Comparison of ENCODE assay signal across 34 mouse cellular contexts in genomic region chrX:112680605-112681004, GRCm38 (mm10). TPM values are rescaled to one million over a fixed set of nuclear protein-coding genes. Genes with fewer than 3 reads are reported as not detected.
A peak's percentile ranks its signal among the peaks of the same experiment; 100 is the strongest.
DNase-seq lines count a peak whose midpoint lies in the region; ATAC-seq and TF ChIP-seq lines count a peak whose summit lies in the region.
"Had no signal": no experiment of that assay in that cellular context is flagged by ENCODE, and none has a peak within 500 bp of the region (broad histone marks: within the 10 kb centered on the region; RNA-seq: fewer than 3 reads in every experiment).

No protein-coding gene starts in this region.

- no peaks in the 10 kb centered on the region for H3K9me3 ChIP-seq in liver, embryonic 11.5 days (ENCODE audit: control insufficient read depth, low read length)
- no peaks in the 10 kb centered on the region for H3K9me3 ChIP-seq in lung, postnatal 0 days (ENCODE audit: low read length)
- no peaks in the 10 kb centered on the region for H3K9me3 ChIP-seq in liver, embryonic 14.5 days (ENCODE audit: control insufficient read depth, low read length)
- H3K9me3 ChIP-seq: embryonic facial prominence, embryonic 10.5 days; embryonic facial prominence, embryonic 15.5 days; forebrain, embryonic 12.5 days; heart, embryonic 10.5 days; heart, embryonic 15.5 days; limb, embryonic 13.5 days; megakaryocyte, embryonic 14.5 days; neural tube, embryonic 15.5 days had no signal

- H3K4me1 ChIP-seq in liver, embryonic 11.5 days (replicated peaks; ENCODE audit: control insufficient read depth, insufficient read depth, low read length): no peaks in the 10 kb centered on the region
- H3K4me1 ChIP-seq in lung, postnatal 0 days (ENCODE audit: insufficient read depth, low read depth, low read length): no peaks in the 10 kb centered on the region
- H3K4me1 ChIP-seq in lung, adult 2 months (ENCODE audit: control insufficient read depth, insufficient read depth, low read length): no peaks in the 10 kb centered on the region
- H3K4me1 ChIP-seq in liver, embryonic 14.5 days (replicated peaks; ENCODE audit: control insufficient read depth in 2 of 2, insufficient read depth in 2 of 2, low read length in 1 of 2): no peaks in the 10 kb centered on the region
- H3K4me1 ChIP-seq: embryonic facial prominence, embryonic 10.5 days; embryonic facial prominence, embryonic 15.5 days; forebrain, embryonic 12.5 days; heart, embryonic 10.5 days; heart, embryonic 15.5 days; limb, embryonic 13.5 days; neural tube, embryonic 15.5 days had no signal

- H3K27ac ChIP-seq in liver, embryonic 11.5 days (ENCODE audit: low read depth, low read length): no peak overlapping the region
- no peak overlapping the region for H3K27ac ChIP-seq in lung, postnatal 0 days (ENCODE audit: low read length)
- H3K27ac ChIP-seq in liver, embryonic 14.5 days: no peak overlapping the region
- H3K27ac ChIP-seq: embryonic facial prominence, embryonic 10.5 days; embryonic facial prominence, embryonic 15.5 days; forebrain, embryonic 12.5 days; heart, embryonic 10.5 days; heart, embryonic 15.5 days; layer of hippocampus, adult 2 months; limb, embryonic 13.5 days; neural tube, embryonic 15.5 days had no signal

- intact Hi-C loops in gastrocnemius, postnatal 36 days (cut with DNase I): no loop called here

- WGBS in liver, embryonic 11.5 days: 35% methylated on average over 5 of the region's 5 CpGs
- WGBS in lung, postnatal 0 days: 23% methylated on average over 5 of the region's 5 CpGs
- 54% methylated on average over 5 of the region's 5 CpGs for WGBS in lung, adult 2 months
- WGBS in liver, embryonic 14.5 days (ENCODE audit: insufficient replicate concordance): 17% methylated on average over 5 of the region's 5 CpGs

- no peaks in the 10 kb centered on the region for H3K27me3 ChIP-seq in liver, embryonic 11.5 days (replicated peaks; ENCODE audit: control insufficient read depth, insufficient read depth, low read length)
- H3K27me3 ChIP-seq in lung, postnatal 0 days (replicated peaks; ENCODE audit: insufficient read depth, low read length): no peaks in the 10 kb centered on the region
- H3K27me3 ChIP-seq in liver, embryonic 14.5 days (ENCODE audit: control insufficient read depth, insufficient read depth, low read length): no peaks in the 10 kb centered on the region
- H3K27me3 ChIP-seq: embryonic facial prominence, embryonic 15.5 days; forebrain, embryonic 12.5 days; heart, embryonic 15.5 days; limb, embryonic 13.5 days; megakaryocyte, embryonic 14.5 days; neural tube, embryonic 15.5 days had no signal

- TF ChIP-seq CTCF in lung, postnatal 0 days (IDR thresholded peaks at IDR 0.05): no peak
- TF ChIP-seq CTCF in lung, adult 2 months (IDR thresholded peaks at IDR 0.05; ENCODE audit: insufficient read depth, low read length): no peak
- no peak for TF ChIP-seq CTCF in liver, embryonic 14.5 days (IDR thresholded peaks at IDR 0.05; ENCODE audit: low read depth)

- H3K4me3 ChIP-seq in liver, embryonic 11.5 days (ENCODE audit: low read depth, low read length): no peak overlapping the region
- H3K4me3 ChIP-seq in lung, postnatal 0 days (ENCODE audit: low read depth, low read length): no peak overlapping the region
- H3K4me3 ChIP-seq in lung, adult 2 months (replicated peaks; ENCODE audit: extremely low read depth, low read depth, low read length): no peak overlapping the region
- H3K4me3 ChIP-seq in liver, embryonic 14.5 days (ENCODE audit: insufficient read depth in 1 of 2, low read depth in 2 of 2, low read length in 2 of 2): no peak overlapping the region
- H3K4me3 ChIP-seq: embryonic facial prominence, embryonic 10.5 days; embryonic facial prominence, embryonic 15.5 days; forebrain, embryonic 12.5 days; heart, embryonic 10.5 days; heart, embryonic 15.5 days; layer of hippocampus, adult 2 months; limb, embryonic 13.5 days; megakaryocyte, embryonic 14.5 days; neural tube, embryonic 15.5 days had no signal

- no peak for DNase-seq in liver, embryonic 11.5 days (ENCODE audit: low spot score)
- DNase-seq in liver: no peak
- DNase-seq in lung, postnatal 0 days (ENCODE audit: low spot score): peak; percentile 10
- DNase-seq in lung, adult 2 months: no peak
- DNase-seq in liver, embryonic 14.5 days (ENCODE audit: low read depth in 3 of 3, low spot score in 3 of 3): peak in 1 of 3 experiments; percentile 0
- peak; percentile 18 for DNase-seq in yolk sac, embryonic 10.5 days (ENCODE audit: low spot score)
- no peak for DNase-seq in gastrocnemius, postnatal 36 days
- DNase-seq: adrenal gland, adult 8-10 months; cerebellum, adult 9-10 months; forebrain, postnatal 0 days; kidney, adult 18-20 months; kidney, postnatal 36 days; midbrain, embryonic 14.5 days; retina, postnatal 1 day; spleen, adult 18-20 months; thymus, adult 18-20 months; thymus, postnatal 25 days had no signal

- peak; percentile 78 for ATAC-seq in liver, embryonic 11.5 days (replicated peaks; ENCODE audit: low FRiP score)
- ATAC-seq in lung, postnatal 0 days: peak; percentile 72
- peak; percentile 65 for ATAC-seq in liver, embryonic 14.5 days (ENCODE audit: insufficient read depth)
- no peak for ATAC-seq in CD4-positive, CD25-positive, alpha-beta regulatory T cell, adult 4 months
- ATAC-seq: activated CD4-positive, CD25-positive, alpha-beta regulatory T cell, adult 4 months; forebrain, postnatal 0 days; hindbrain, embryonic 16.5 days had no signal

- H3K4me2 ChIP-seq in liver, embryonic 11.5 days: no peak overlapping the region
- H3K4me2 ChIP-seq in lung, postnatal 0 days (replicated peaks; ENCODE audit: low read depth, low read length): no peak overlapping the region
- no peak overlapping the region for H3K4me2 ChIP-seq in liver, embryonic 14.5 days (ENCODE audit: low read depth)
- H3K4me2 ChIP-seq: embryonic facial prominence, embryonic 15.5 days; forebrain, embryonic 12.5 days; heart, embryonic 15.5 days; limb, embryonic 13.5 days; neural tube, embryonic 15.5 days had no signal

- peak; percentile 25; the same call in 1 of the 2 replicates for TF ChIP-seq EP300 in lung, postnatal 0 days (IDR thresholded peaks at IDR 0.05)
- peak; percentile 28 for TF ChIP-seq EP300 in liver, embryonic 14.5 days (IDR thresholded peaks at IDR 0.05; ENCODE audit: low read depth)

- no peak overlapping the region for H3K9ac ChIP-seq in liver, embryonic 11.5 days (ENCODE audit: low read depth, low read length)
- no peak overlapping the region for H3K9ac ChIP-seq in lung, postnatal 0 days (replicated peaks; ENCODE audit: low read depth)
- no peak overlapping the region for H3K9ac ChIP-seq in liver, embryonic 14.5 days (replicated peaks)
- H3K9ac ChIP-seq: embryonic facial prominence, embryonic 15.5 days; forebrain, embryonic 12.5 days; forebrain, postnatal 0 days; heart, embryonic 15.5 days; limb, embryonic 13.5 days; neural tube, embryonic 15.5 days had no signal

- TF ChIP-seq POLR2A in lung, adult 2 months (IDR thresholded peaks at IDR 0.05; ENCODE audit: borderline replicate concordance, extremely low read depth, low read depth, low read length): no peak

- no peaks in the 10 kb centered on the region for H3K36me3 ChIP-seq in liver, embryonic 11.5 days (ENCODE audit: control insufficient read depth, insufficient read depth, low read length)
- no peaks in the 10 kb centered on the region for H3K36me3 ChIP-seq in lung, postnatal 0 days (ENCODE audit: insufficient read depth, low read length)
- no peaks in the 10 kb centered on the region for H3K36me3 ChIP-seq in liver, embryonic 14.5 days (replicated peaks; ENCODE audit: control insufficient read depth, insufficient read depth, low read depth)
- H3K36me3 ChIP-seq: embryonic facial prominence, embryonic 10.5 days; embryonic facial prominence, embryonic 15.5 days; forebrain, embryonic 12.5 days; heart, embryonic 10.5 days; heart, embryonic 15.5 days; limb, embryonic 13.5 days; neural tube, embryonic 15.5 days had no signal

RNA-seq across cellular contexts. Expression of gene Pof1b, which starts 17.8 kb away (rescaled TPM):
- polyA plus RNA-seq in liver, embryonic 11.5 days (2014; fragmentation: Nextera tagmentation; extraction: Ambion mirVana): 0.08 TPM in 1 of 2 replicates, not detected in the other
- 5.9 and 6.0 TPM in 2 replicates for polyA plus RNA-seq in lung, postnatal 0 days (2015; fragmentation: Nextera tagmentation; extraction: Ambion mirVana)
- 1.8 and 4.6 TPM in 2 replicates for polyA plus RNA-seq in lung, adult 2 months (2012; rRNA removed)
- polyA plus RNA-seq in liver, embryonic 14.5 days (2012; rRNA removed): 0.01 TPM in 2 replicates
- 0.03 TPM in 1 of 2 replicates, not detected in the other for polyA plus RNA-seq in liver, embryonic 14.5 days (2014; fragmentation: Nextera tagmentation; extraction: Ambion mirVana)
- polyA plus RNA-seq in CD4-positive, CD25-positive, alpha-beta regulatory T cell, adult 4 months (2017; shearing (Covaris generic)): not detected
- not detected for total RNA-seq in gastrocnemius, postnatal 36 days (2021)
- total RNA-seq: adrenal gland, adult 8-10 months; forebrain, postnatal 0 days; gastrocnemius, adult 8-10 months; heart, postnatal 25 days; layer of hippocampus, adult 2 months; layer of hippocampus, postnatal 25 days; left cerebral cortex, adult 8-10 months; left cerebral cortex, postnatal 36 days had no signal
- polyA plus RNA-seq: activated CD4-positive, CD25-positive, alpha-beta regulatory T cell, adult 4 months had no signal

Comparison
In these comparisons a context has a peak if more than half of its experiments do, and no peak if none do; other contexts are left out.
1. DNase-seq: peak in lung, postnatal 0 days (single experiment) and yolk sac, embryonic 10.5 days (single experiment); none in liver, embryonic 11.5 days (single experiment), liver (single experiment), lung, adult 2 months (single experiment) and gastrocnemius, postnatal 36 days (0 of 2).